Mouse (Mus musculus) hindbrain, embryonic 16.5 days (tissue): ENCODE data around the gene Dhx32. TPM values are rescaled to one million over a fixed set of nuclear protein-coding genes. Genes with fewer than 3 reads are reported as not detected.
A peak's percentile ranks its signal among the peaks of the same experiment; 100 is the strongest.

ENCODE experiments used
- ATAC-seq: fragments of 200-750 bp; cut with Nextera tagmentation; 2 replicates; pipeline ENCODE4 v1.8.0; 2017; ENCODE audit warnings: moderate TSS enrichment, moderate library complexity
- H3K27ac ChIP-seq: fragments of 300-500 bp; sonication (generic); 2 replicates; pipeline ENCODE4 v1.5.1; 2014; ENCODE audit warnings: low read depth, mild to moderate bottlenecking, control low read depth, low read length, moderate library complexity
- H3K27me3 ChIP-seq: fragments of 300-500 bp; sonication (generic); replicated peaks from 2 replicates; pipeline ENCODE4 v1.6.1; 2014; ENCODE audit warnings: low read length; ENCODE audit not compliant: control insufficient read depth, insufficient read depth
- H3K36me3 ChIP-seq: fragments of 300-500 bp; sonication (generic); 2 replicates; pipeline ENCODE4 v1.6.1; 2014; ENCODE audit warnings: mild to moderate bottlenecking, low read length, moderate library complexity, mixed read lengths; ENCODE audit not compliant: control insufficient read depth, insufficient read depth
- H3K4me1 ChIP-seq: fragments of 300-500 bp; sonication (generic); 2 replicates; pipeline ENCODE4 v1.6.1; 2014; ENCODE audit warnings: low read depth, low read length; ENCODE audit not compliant: control insufficient read depth, insufficient read depth
- H3K4me2 ChIP-seq: fragments of 300-500 bp; sonication (generic); 2 replicates; pipeline ENCODE4 v1.6.1; 2014; ENCODE audit warnings: mild to moderate bottlenecking, low read length, control low read depth, moderate library complexity
- H3K4me3 ChIP-seq: fragments of 300-500 bp; sonication (generic); 2 replicates; pipeline ENCODE4 v1.5.1; 2014; ENCODE audit warnings: mild to moderate bottlenecking, low read length, control low read depth, moderate library complexity
- H3K9ac ChIP-seq: fragments of 300-500 bp; sonication (generic); 2 replicates; pipeline ENCODE4 v1.6.1; 2014; ENCODE audit warnings: low read depth, mild to moderate bottlenecking, control low read depth, low read length, moderate library complexity
- H3K9me3 ChIP-seq: fragments of 300-500 bp; sonication (generic); 2 replicates; pipeline ENCODE4 v1.6.1; 2014; ENCODE audit warnings: mild to moderate bottlenecking, low read length, moderate library complexity; ENCODE audit not compliant: control insufficient read depth
- WGBS: fragments of 180-500 bp; shearing (Covaris S2); extraction: QIAGEN DNeasy Blood & Tissue Kit; methylation state at CpG from one replicate; pipeline ENCODE4 v1.1.7; 2014; 5-methylcytosine and 5-hydroxymethylcytosine counted together
- polyA plus RNA-seq: library from polyadenylated mRNA; unstranded; fragments of >200 nt; fragmentation: Nextera tagmentation; extraction: Ambion mirVana; gene quantifications from 2 replicates; pipeline ENCODE4 v1.2.1, GENCODE M21; 2015

Gene Dhx32
- polyA plus RNA-seq, 1 experiment from 2014 or later: 43.8 TPM

- no peaks in the 10 kb centered on the region for H3K36me3 ChIP-seq
- H3K4me3 ChIP-seq: no peak overlapping the region
- no peak for ATAC-seq
- no peaks in the 10 kb centered on the region for H3K9me3 ChIP-seq
- no peak overlapping the region for H3K4me2 ChIP-seq
- H3K9ac ChIP-seq: no peak overlapping the region
- no peaks in the 10 kb centered on the region for H3K4me1 ChIP-seq
- no peak overlapping the region for H3K27ac ChIP-seq
- WGBS: 78% methylated on average over 5 of the region's 5 CpGs
- H3K27me3 ChIP-seq: no peaks in the 10 kb centered on the region
Measured at GRCm38 (mm10) chr7:133799928-133800327, 17.4 kb upstream of the Dhx32 start.

- 89% methylated on average over 2 of the region's 2 CpGs for WGBS
Measured at GRCm38 (mm10) chr7:133794720-133795119, 12.2 kb upstream of the Dhx32 start.

GRCm38 (mm10) chr7:133793248-133794131 is 11.0 kb upstream of the Dhx32 start:
- H3K9me3 ChIP-seq: no peaks in the 10 kb centered on the region
- H3K4me2 ChIP-seq: no peak overlapping the region
- H3K9ac ChIP-seq: peak overlapping the region; percentile 8; the same call in 1 of the 2 replicates
- H3K4me3 ChIP-seq: no peak overlapping the region
- no peaks in the 10 kb centered on the region for H3K27me3 ChIP-seq
- no peak overlapping the region for H3K27ac ChIP-seq
- H3K36me3 ChIP-seq: no peaks in the 10 kb centered on the region
- 61% methylated on average over 10 of the region's 10 CpGs for WGBS
- no peaks in the 10 kb centered on the region; the same call in 1 of the 2 replicates for H3K4me1 ChIP-seq
- ATAC-seq: 0 out of 2 replicates have a peak, but pooled peaks have one; percentile 54

More at GRCm38 (mm10) chr7:133794720-133795119, 12.2 kb upstream of the Dhx32 start:
- H3K9ac ChIP-seq: no peak overlapping the region
- H3K4me1 ChIP-seq: no peaks in the 10 kb centered on the region; the same call in 1 of the 2 replicates
- no peak overlapping the region for H3K27ac ChIP-seq
- no peak for ATAC-seq
- no peaks in the 10 kb centered on the region for H3K9me3 ChIP-seq
- no peaks in the 10 kb centered on the region for H3K27me3 ChIP-seq
- H3K36me3 ChIP-seq: no peaks in the 10 kb centered on the region
- H3K4me2 ChIP-seq: no peak overlapping the region
- H3K4me3 ChIP-seq: no peak overlapping the region

GRCm38 (mm10) chr7:133792771-133793170 is 10.2 kb upstream of the Dhx32 start:
- Histone ChIP-seq H3K4me1 (no peaks in the 10 kb centered on the region; the same call in 1 of the 2 replicates), H3K4me3 (no peak overlapping the region), H3K9me3 (no peaks in the 10 kb centered on the region), H3K4me2 (no peak overlapping the region), H3K9ac (no peak overlapping the region), H3K27ac (no peak overlapping the region), H3K27me3 (no peaks in the 10 kb centered on the region), H3K36me3 (no peaks in the 10 kb centered on the region)
- no peak for ATAC-seq
- 36% methylated on average over 1 of the region's 1 CpGs for WGBS

GRCm38 (mm10) chr7:133790608-133791229 is 8.2 kb upstream of the Dhx32 start:
- no peaks in the 10 kb centered on the region for H3K9me3 ChIP-seq
- H3K27ac ChIP-seq: no peak overlapping the region
- WGBS: 82% methylated on average over 4 of the region's 4 CpGs
- H3K27me3 ChIP-seq: no peaks in the 10 kb centered on the region
- H3K9ac ChIP-seq: no peak overlapping the region
- H3K4me3 ChIP-seq: no peak overlapping the region
- no peak for ATAC-seq
- no peaks in the 10 kb centered on the region; the same call in 1 of the 2 replicates for H3K4me1 ChIP-seq
- H3K4me2 ChIP-seq: no peak overlapping the region
- H3K36me3 ChIP-seq: no peaks in the 10 kb centered on the region

- ATAC-seq: no peak
- no peaks in the 10 kb centered on the region for H3K9me3 ChIP-seq
- H3K4me2 ChIP-seq: no peak overlapping the region
- no peak overlapping the region for H3K27ac ChIP-seq
- 89% methylated on average over 4 of the region's 4 CpGs for WGBS
- no peaks in the 10 kb centered on the region; the same call in 1 of the 2 replicates for H3K4me1 ChIP-seq
- no peaks in the 10 kb centered on the region for H3K36me3 ChIP-seq
- no peaks in the 10 kb centered on the region for H3K27me3 ChIP-seq
- no peak overlapping the region for H3K4me3 ChIP-seq
- no peak overlapping the region for H3K9ac ChIP-seq
Measured at GRCm38 (mm10) chr7:133790171-133790570, 7.6 kb upstream of the Dhx32 start.

GRCm38 (mm10) chr7:133788147-133788546 is 5.6 kb upstream of the Dhx32 start:
- Histone ChIP-seq H3K9ac (no peak overlapping the region), H3K4me3 (no peak overlapping the region), H3K27me3 (no peaks in the 10 kb centered on the region), H3K4me2 (no peak overlapping the region), H3K27ac (no peak overlapping the region), H3K4me1 (no peaks in the 10 kb centered on the region; the same call in 1 of the 2 replicates), H3K36me3 (no peaks in the 10 kb centered on the region), H3K9me3 (no peaks in the 10 kb centered on the region)
- 69% methylated on average over 3 of the region's 3 CpGs for WGBS
- ATAC-seq: no peak

GRCm38 (mm10) chr7:133787571-133787970 is 5.0 kb upstream of the Dhx32 start:
- H3K4me1 ChIP-seq: no peaks in the 10 kb centered on the region; the same call in 1 of the 2 replicates
- 89% methylated on average over 6 of the region's 6 CpGs for WGBS
- no peak for ATAC-seq

GRCm38 (mm10) chr7:133781991-133782390 is 535 bp downstream of the Dhx32 start:
- 73% methylated on average over 6 of the region's 6 CpGs for WGBS
- no peaks in the 10 kb centered on the region; the same call in none of the 2 replicates for H3K4me1 ChIP-seq
- no peak overlapping the region for H3K4me2 ChIP-seq
- no peak overlapping the region for H3K9ac ChIP-seq
- H3K27me3 ChIP-seq: no peaks in the 10 kb centered on the region
- ATAC-seq: no peak
- H3K9me3 ChIP-seq: no peaks in the 10 kb centered on the region
- H3K36me3 ChIP-seq: no peaks in the 10 kb centered on the region
- no peak overlapping the region for H3K27ac ChIP-seq
- no peak overlapping the region for H3K4me3 ChIP-seq

More at GRCm38 (mm10) chr7:133787571-133787970, 5.0 kb upstream of the Dhx32 start:
- H3K4me3 ChIP-seq: no peak overlapping the region
- H3K9me3 ChIP-seq: no peaks in the 10 kb centered on the region
- H3K4me2 ChIP-seq: no peak overlapping the region
- H3K27me3 ChIP-seq: no peaks in the 10 kb centered on the region
- no peak overlapping the region for H3K27ac ChIP-seq
- H3K9ac ChIP-seq: no peak overlapping the region
- no peaks in the 10 kb centered on the region for H3K36me3 ChIP-seq
